Mouse (Mus musculus): ENCODE measurements at regions not wholly inside any gene's neighbourhood (a gene's known extent, or its start where the extent isn't known, plus 50 kb on each side); places are given as distances from the start of the nearest gene placed in this dataset.

DNA sequence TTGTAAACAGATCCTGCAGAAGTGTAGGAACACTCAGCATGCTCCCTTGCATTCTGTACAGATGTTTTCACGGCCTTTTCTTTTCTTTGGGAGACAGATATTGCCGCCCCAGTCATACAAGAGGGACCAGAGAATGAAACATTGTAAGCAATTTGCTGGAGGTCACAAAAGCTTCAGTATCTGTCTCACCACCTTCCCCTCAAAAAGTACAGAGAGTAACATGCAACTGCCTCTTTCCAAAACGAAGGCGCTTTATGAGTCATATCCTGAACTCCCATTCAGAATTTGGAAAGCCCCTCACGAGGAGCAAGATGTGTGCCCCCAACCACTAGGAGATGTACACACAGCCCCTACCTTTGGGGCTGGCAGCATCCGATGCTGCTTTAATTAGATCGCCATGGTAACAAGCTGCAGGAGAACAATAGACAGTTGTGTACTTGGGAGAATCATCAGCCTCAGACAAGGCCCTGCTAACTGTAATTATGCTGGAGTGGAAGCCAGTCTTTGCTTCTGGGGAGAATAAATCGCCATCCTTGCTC, 328.9 kb downstream of the Fam49a start:
- no peak for ATAC-seq (replicated peaks; ENCODE audit: low FRiP score, poor library complexity, severe bottlenecking)

DNA sequence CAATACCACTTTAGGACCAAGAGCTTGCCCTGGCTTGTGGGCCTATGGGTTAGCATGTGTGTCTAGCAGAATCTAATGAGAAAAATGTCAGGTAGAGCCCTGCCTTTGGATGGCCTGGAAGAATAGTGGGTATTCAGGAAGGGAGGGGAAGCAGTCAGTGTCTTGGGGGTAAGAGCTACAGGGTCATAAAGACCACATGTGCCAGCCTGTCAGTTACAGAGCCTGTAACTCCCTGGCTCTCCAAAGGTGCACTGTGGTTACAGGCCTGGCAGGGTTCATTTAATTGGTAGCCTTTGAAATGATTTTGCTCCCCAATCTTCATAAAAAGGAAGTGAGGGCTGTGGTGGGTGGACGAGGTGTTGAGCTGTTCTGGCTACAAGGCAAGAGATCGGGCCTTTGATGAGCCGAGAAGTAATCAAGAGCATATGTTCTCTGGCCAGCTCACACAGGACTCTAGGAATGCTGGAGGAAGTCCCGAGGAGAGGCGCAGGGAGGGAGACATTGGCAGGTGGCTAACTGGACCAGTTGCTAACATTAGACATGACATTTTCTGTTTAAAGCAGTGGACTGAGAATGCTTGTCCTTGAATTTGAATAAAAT, 326.9 kb downstream of the Fam49a start:
- ATAC-seq (replicated peaks; ENCODE audit: low FRiP score, poor library complexity, severe bottlenecking): no peak

DNA sequence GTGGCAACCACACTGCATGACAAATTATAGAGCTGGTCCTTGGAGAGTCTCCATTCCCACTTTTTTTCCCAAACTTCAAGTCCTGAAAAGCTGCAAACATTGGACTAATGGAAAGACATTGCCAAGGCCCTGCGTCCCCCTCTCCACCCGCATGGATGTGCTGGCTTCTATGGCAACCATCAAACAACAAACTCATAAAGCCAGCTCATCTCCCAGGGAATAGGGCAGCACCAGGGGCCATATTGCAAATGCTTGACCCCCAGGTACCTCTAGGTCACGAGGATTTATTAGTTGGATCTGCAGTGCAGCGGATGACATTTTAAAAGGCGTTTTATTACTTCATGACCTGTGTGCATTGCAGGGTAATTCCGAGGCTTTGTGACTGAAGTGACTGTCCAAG, 324.5 kb downstream of the Fam49a start:
- ATAC-seq (replicated peaks; ENCODE audit: low FRiP score, poor library complexity, severe bottlenecking): no peak

DNA sequence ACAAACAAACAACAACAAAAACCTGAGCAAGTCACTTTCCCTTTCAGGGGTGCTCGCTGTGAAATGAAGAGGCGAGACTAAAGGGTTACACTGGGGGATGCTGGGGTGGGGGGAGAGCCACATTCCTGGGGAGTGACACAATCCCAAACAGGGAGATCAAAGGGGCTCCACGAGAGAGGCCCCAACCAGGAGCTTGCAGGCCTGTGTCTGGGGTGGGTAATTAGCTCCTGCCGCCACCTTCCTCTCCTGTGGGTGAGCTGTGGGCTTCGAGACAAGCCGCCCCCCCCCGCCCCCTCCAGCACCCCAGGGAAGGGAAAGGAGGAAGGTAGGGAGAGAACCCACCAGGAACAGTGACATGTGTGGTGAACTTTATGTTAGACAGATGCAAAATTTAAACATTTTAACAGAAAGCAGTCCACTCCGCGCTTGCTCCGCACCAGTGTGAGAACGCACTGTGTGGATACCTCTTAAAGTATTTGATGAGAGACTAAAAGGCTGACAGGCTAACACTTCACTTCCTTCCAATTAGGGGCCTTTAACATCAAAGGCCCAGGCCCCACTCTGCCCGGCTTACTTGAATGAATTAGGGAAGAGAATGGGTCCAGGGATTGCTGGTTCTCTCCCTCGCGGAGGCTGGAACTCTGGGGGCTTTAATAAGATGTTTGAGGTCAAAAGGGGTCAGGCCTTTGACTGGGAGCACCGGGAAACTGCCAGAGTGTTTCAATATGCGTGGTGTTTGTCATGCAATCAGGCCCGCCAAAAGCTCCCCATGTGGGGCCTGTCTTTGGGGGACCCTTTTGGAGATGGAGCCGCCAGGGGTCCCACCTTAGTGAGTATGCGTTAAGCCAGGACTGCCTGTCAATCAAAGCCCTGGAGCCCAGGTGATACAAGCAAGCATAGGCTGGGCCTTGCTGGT, 319.6 kb downstream of the Fam49a start:
- ATAC-seq (replicated peaks; ENCODE audit: low FRiP score, poor library complexity, severe bottlenecking): no peak

DNA sequence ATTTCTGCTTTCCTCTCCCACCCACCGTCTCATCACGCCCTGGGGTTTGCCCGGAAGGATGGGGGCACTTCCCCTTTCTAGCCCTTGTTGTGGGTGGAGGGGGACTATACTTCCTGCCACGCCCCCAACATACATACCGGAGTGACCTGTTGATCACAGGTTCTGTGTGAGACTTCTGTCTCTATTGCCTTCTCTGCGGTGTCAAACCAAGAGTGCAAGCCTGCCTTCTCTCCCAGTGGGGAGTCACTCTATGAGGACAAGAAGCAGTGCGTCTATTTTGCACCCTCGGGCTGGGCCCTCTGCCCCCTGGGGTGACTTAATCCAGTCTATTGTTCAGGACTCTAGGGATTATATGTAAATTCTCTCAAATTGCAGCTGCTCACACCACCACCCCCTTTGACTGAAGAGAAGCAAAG, 318.8 kb downstream of the Fam49a start:
- ATAC-seq (replicated peaks; ENCODE audit: low FRiP score, poor library complexity, severe bottlenecking): no peak

DNA sequence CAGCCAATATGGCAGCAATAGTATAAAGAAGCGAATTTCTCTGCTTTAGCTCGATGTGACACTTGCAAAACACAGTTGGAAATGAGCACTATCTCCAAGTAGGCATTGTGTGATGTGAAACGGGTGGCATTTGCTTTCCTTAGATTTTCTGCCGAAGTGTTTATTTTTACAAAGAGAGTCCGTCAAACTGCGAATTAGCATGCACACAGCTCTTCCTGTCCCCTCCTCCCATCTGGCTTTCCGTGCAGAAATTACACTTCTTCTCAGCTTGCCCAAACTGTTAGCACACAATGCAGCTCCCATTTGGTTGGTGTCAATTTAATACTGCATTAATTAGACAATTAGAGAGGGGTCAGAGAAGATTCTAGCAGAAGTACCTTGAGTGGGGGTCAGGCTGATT, 316.3 kb downstream of the Fam49a start:
- ATAC-seq (replicated peaks; ENCODE audit: low FRiP score, poor library complexity, severe bottlenecking): no peak

DNA sequence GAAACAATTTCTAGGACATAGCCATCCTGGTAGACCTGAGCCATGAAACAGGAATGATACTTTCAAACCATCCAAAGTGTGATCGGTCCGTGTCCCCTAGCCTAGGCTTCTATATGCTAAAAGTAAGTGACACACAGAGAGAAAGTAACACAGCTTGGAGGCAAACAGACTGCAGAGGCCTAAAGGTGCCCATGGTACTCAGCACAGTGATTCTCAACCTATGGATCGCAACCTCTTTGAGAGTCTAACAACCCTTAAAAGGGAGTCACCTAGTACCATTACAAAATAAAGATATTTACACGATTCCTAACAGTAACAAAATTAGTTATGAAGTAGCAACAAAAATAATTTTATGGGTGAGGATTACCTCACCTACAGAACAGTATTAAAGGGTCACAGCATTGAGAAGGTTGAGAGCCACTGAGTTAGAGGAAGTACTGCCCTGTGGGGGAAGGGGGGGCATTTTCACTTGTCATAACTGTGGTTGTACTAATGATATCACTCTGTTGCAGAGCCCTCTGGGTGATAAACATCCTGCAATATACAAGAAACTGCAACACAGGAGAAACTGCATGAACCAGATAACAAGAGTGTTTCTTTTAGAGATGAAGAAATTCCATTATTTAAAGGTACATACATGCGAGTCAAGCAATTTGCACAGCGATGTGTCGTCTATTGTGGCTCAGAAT, 308.8 kb downstream of the Fam49a start:
- peak; percentile 93 for ATAC-seq (replicated peaks; ENCODE audit: low FRiP score, poor library complexity, severe bottlenecking)

DNA sequence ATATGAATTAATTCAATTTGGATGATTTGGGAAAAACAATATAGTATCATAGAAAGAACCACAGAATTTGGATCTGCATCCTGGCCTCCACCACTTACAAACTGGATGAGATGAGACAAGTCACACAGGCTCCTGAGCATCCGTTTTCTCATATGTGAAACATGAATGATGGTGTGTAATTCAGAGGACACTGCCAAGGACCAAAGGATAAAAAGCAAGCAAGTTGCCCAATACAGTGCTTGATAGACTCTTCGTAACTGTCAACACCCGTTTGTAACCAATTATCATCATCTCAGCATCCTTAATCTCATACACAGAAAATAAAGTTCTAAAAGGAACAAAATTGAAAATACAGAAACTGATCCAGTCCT, 305.8 kb downstream of the Fam49a start:
- no peak for ATAC-seq (replicated peaks; ENCODE audit: low FRiP score, poor library complexity, severe bottlenecking)

DNA sequence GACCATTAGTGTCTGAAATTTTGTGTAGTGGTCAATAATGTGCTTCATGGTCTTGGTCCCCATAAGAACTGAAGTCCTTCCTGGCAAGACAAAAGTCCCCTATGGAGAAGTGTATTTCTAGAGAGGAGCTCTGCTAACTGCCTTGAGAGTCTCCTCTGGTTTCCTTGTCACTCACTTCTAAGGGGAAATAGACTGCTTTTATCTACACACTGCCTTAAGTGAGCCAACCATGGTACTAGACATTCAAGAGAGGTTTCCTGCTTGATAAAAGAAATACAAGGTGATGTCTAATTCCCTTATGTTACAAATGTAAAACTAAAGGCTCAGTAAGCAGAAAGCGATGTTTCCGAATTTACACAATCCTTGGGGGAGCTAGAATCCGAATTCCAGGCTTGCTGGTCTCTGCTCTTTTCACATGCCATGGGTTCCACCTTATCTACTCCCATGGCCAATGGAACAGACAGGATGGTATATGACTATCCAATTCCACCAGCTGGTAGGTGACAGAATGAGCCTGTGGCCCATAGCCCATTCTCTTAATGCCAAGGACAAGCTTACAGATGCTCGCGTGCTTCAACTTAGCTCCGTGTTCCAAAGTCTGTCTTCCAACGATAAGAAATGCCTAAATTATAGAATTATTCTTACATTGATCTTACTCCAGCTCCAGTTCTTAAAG, 305.3 kb downstream of the Fam49a start:
- ATAC-seq (replicated peaks; ENCODE audit: low FRiP score, poor library complexity, severe bottlenecking): no peak

DNA sequence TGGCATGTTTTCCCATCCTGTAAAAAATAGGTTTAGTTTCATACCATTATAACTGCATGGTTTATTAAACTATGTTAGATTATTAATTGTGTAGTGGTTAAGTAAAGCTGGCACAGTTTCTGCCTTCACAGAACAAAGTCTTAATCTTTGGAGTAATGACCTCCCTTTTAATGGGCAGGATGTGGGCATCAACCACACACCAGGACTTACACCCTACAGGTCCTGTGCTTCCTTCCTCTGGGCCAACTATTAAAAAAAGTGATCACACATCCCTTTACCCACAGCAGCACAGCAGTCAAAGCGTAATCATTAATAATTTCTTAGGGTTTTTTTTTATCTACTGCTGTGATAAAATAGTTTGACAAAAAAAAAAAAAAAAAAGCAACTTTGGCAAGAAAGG, 300.3 kb downstream of the Fam49a start:
- no peak for ATAC-seq (replicated peaks; ENCODE audit: low FRiP score, poor library complexity, severe bottlenecking)

DNA sequence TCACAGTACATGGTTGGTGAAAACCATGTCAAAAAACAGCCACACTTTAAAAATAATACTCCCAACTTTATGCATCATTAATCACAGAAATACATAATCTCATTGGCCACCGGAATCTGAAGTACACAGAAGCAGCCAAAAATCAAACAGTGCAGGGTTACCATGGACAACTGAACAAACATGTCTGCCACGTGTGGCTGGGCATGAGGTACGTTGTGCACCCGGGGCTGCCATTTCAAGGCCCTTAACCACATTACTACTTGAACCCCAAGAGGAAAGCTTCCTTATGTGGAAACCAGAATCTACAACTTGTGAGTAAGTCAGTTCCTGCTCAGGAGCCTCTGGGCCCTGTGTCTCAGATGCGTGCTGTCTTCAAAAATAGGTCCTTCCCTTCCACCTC, 289.9 kb downstream of the Fam49a start:
- ATAC-seq (replicated peaks; ENCODE audit: low FRiP score, poor library complexity, severe bottlenecking): no peak

DNA sequence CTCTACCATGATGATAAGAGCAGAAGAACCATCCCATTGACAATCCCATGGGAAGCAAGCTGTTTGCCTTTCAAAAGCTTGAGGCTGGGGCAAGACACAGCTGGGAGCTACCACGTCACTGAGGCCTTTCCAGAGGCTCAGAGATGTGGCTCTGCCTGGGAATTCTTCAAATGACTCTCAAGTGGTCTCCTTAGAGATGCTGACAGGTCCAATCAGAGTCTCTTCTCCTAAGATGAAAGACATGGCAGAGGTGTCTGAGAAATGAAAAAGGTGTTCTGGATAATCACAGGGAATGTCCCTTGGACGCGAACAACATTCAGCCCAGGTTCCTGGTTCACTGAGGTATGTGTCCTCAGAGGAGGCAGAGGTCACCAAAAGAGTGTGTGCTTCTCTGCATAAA, 287.7 kb downstream of the Fam49a start:
- no peak for ATAC-seq (replicated peaks; ENCODE audit: low FRiP score, poor library complexity, severe bottlenecking)

DNA sequence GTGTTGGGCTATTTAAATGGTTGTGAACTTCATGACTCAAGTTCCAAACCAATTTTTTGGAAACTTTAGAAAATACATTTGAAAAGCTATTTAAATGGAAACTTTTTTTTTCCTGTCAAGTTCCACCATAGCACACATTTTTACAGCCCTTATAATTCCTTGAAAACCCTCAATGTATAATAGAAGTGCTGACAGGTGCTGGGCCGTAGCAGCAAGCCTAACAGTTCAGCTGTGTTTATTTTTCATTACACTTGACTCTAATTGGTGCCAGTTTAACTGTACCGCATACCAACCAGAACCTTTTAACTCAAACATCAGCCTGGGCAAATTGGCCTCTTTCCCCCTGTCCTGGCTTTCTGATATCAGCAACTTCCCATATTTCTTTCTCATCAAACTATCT, 286.7 kb downstream of the Fam49a start:
- no peak for ATAC-seq (replicated peaks; ENCODE audit: low FRiP score, poor library complexity, severe bottlenecking)

DNA sequence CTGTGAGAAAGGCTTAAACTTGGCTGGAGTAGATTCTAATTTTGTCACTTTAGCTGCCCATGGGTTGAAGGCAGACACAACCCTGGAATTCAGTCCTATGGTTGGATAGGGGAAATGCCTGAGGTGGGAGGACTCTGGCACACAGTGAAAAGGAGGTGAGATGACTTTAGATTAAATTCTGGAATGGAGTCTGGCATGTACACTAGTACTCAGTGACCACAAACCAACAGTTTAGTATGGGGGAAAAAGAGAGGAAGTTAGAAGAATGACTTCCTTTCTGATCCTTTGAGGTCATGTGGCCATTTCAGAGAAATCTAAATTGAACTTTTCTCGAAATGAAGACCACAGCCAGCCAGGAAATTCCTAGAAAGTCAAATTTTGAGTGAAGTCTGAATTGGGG, 285.5 kb downstream of the Fam49a start:
- ATAC-seq (replicated peaks; ENCODE audit: low FRiP score, poor library complexity, severe bottlenecking): no peak

DNA sequence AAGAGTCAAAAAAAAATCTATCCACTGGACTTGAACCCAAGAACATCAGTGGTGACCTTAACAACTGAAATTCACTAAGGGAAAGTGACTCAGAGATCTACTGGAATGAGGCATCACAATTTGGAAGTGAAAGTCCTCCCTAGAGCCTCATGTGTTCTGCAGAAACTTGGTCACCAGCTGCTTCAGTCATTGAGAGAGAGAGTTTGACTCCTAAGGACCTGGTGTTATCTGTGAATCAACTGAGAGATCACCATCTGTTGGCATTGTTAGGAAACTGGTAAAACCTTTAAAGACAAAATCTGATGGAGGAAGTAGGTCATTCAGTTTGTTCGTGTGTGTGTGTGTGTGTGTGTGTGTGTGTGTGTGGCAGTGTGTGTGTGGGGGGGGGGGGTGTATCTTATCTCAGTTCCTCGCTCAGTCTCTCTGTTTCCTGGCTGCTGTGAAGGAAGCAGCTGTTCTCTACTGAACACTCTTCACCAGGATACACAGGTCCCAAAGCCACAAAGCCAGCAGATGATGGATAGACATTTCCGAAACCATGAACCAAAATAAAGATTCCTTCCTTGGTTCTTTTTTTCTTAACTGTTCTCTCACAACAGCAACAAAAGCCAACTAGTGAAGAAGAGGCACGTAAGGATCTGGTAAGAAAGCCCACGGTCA, 284.6 kb downstream of the Fam49a start:
- no peak for ATAC-seq (replicated peaks; ENCODE audit: low FRiP score, poor library complexity, severe bottlenecking)

DNA sequence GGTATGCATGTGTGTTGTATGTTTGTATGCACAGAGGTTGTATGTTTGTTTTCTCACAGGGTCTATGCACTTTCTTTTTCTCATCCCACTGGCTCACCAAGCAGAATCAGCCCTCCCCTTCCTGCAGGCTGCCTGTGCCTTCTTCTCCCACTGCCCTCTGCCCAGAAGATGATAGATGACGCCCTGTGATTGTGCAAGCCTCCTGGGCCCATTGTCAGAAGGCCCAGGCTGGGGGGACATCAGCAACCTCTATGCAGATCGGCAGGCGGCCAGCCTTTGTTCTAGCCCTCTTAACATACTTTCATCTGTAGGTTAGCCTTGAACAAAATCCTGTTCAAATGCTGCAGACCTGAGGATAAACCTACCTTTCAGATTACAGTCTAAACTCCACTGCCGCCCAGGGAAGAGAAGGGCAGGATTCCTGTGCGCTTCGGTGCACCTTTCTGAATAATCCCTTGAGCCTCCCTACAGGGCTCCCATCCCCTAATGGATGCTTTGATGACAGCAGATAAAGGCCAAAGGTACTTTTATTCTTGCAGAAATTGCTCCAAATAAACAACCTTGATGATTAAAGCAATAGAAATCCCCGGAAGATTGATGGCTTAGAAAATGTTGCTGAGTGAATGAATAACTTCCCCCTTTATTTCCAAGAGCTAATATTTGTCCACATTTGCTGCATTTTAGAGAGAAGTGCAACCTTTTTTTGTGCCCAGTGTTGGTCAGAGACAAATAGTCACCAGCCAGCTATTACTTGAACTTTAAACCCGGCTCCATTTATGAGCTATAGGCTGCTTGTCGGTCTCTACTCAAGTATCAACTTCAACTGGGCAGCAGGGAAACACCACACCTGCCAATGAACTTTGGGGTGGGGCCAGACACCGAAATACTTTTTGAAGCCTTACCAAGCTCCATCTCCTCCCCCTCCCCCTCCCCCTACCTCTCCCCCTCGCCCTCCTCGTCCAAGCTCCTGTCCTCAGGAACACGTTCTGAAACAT, 279.4 kb downstream of the Fam49a start:
- no peak for ATAC-seq (replicated peaks; ENCODE audit: low FRiP score, poor library complexity, severe bottlenecking)

DNA sequence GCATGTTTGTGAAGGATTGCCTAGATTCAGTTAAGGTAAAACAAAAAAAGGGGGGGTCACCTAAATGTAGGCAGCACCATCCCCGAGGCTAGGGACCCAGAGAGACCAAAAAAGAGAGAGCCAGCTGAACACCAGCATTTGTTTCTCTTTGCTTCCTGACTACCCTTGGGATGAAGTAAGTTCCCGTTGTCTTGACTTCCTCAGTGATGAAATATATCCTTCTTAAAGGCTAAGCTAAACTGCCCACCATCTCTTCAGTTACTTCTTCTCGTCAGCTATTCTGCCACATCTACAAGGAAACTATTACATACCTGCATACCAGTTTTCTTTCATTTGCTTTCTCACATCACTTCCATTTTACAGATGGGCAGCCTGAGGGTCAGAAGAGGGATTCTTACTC, 277.4 kb downstream of the Fam49a start:
- ATAC-seq (replicated peaks; ENCODE audit: low FRiP score, poor library complexity, severe bottlenecking): no peak

DNA sequence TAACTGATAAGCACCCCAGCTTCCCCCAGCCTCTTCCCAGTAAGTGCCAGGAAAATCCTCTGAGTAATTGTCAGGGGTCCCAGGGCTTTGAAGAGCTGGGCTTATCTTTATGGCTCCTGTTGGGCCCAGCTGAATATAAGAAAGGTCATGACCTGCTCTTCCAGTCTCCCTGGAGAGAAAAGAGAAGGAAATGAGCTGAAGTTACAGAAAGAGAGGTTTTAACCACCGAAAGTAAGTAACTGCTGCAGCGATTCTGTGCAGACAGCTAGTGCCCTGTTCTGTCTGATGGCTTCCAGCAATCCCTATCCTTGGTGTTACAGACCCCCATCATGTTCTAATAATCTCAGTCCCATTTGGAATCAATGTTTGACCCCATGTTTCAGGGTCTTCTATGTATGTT, 272.8 kb downstream of the Fam49a start:
- no peak for ATAC-seq (replicated peaks; ENCODE audit: low FRiP score, poor library complexity, severe bottlenecking)

DNA sequence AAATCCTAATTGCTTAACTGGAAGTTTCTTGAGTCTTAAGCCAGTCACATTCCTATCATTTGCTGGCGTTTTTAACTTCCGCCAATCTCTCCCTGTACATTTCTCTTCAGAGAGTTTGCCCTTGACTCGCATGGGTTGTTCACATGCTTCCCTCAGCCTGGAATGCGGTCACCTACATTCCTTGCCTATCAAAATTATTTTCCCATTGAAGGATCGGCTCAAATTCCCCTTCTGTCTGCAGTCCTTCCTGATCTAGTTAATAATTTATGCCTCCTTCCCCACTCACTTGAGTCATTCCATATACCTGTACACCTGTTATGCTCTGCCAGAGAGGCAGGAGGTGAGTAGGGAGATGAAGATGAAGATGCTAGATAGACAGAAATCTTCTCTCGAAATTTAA, 268.9 kb downstream of the Fam49a start:
- ATAC-seq (replicated peaks; ENCODE audit: low FRiP score, poor library complexity, severe bottlenecking): no peak
